8 mouse cellular contexts compared by ENCODE assay signal in the genomic region with DNA sequence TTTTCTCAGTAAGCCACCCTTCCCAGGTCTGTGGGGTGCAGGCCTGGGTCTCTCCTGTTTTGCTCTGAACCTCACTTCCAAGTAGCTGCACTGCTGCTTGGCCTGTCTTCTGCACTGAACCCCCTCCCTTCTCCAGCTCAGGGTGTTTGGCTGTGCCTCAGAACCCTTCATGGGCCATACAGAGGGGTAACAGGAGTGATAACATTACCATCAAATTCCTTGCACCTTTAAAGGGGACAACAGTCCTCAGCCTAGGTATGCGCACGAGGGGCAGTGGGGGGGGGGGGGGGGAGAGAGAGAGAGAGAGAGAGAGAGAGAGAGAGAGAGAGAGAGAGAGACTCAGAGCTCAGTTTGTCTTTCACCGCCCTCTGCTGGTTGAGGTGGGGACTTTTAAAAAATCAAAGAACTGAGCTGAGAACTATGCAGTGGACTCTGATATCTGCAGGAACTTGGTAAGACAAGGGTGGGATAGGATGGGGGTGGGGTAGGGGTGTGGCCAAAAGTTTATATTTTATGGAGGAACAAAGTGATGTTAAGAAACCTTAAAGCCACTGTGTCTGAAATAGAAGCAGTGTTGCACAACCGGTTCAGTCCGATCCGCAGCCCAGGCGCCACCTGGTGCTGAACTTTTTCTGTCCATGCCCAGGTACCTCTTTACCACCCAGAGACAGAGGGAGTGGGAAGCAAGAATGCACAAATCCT.
DNase-seq lines count a peak whose midpoint lies in the region; TF ChIP-seq lines count a peak whose summit lies in the region.

No protein-coding gene starts in this region.

- H3K27ac ChIP-seq in kidney, adult 2 months (ENCODE audit: insufficient read depth, low read depth, low read length) = no peak overlapping the region
- no peak overlapping the region for H3K27ac ChIP-seq in olfactory bulb, adult 2 months (ENCODE audit: insufficient read depth, low read depth, low read length)

- WGBS in kidney, adult 2 months = 16% methylated on average over 7 of the region's 7 CpGs
- 12% methylated on average over 7 of the region's 7 CpGs for WGBS in lung, adult 2 months
- WGBS in olfactory bulb, adult 2 months = 14% methylated on average over 7 of the region's 7 CpGs

- H3K4me1 ChIP-seq in kidney, adult 2 months (ENCODE audit: control insufficient read depth, insufficient read depth, low read length) = no peaks in the 10 kb centered on the region
- no peaks in the 10 kb centered on the region for H3K4me1 ChIP-seq in lung, adult 2 months (ENCODE audit: control insufficient read depth, insufficient read depth, low read length)
- H3K4me1 ChIP-seq in olfactory bulb, adult 2 months (ENCODE audit: control insufficient read depth, insufficient read depth, low read length) = peaks cover 12% of the 10 kb centered on the region

- no peaks in the 10 kb centered on the region for H3K36me3 ChIP-seq in kidney, adult 2 months (ENCODE audit: control insufficient read depth, insufficient read depth, low read length)

- TF ChIP-seq CTCF in kidney, adult 2 months (conservative IDR thresholded peaks at IDR 0.05; ENCODE audit: insufficient read depth, insufficient read length, low read depth, low read length) = peak; percentile 68
- peak; percentile 56 for TF ChIP-seq CTCF in lung, adult 2 months (IDR thresholded peaks at IDR 0.05; ENCODE audit: insufficient read depth, low read length)
- peak; percentile 5; the same call in 1 of the 2 replicates for TF ChIP-seq CTCF in olfactory bulb, adult 2 months (IDR thresholded peaks at IDR 0.05; ENCODE audit: insufficient read depth, low read depth, low read length)

- DNase-seq in urinary bladder, postnatal 36 days (ENCODE audit: low spot score in 2 of 2) = peak; percentile 25
- DNase-seq in urinary bladder, postnatal 4 days (ENCODE audit: low spot score in 2 of 2) = no peak
- DNase-seq in cerebellum, adult 8-10 months = peak; percentile 34
- peak; percentile 72 for DNase-seq in forelimb bud, embryonic 11.5 days (ENCODE audit: low read depth, low spot score)
- DNase-seq in kidney, adult 2 months = peak; percentile 47
- peak; percentile 43 for DNase-seq in lung, adult 2 months
- DNase-seq in frontal cortex, postnatal 14 days (ENCODE audit: low spot score in 2 of 2) = no peak

- no peak overlapping the region for H3K4me3 ChIP-seq in kidney, adult 2 months (ENCODE audit: insufficient read depth, low read depth, low read length)
- H3K4me3 ChIP-seq in lung, adult 2 months (replicated peaks; ENCODE audit: extremely low read depth, low read depth, low read length) = no peak overlapping the region
- H3K4me3 ChIP-seq in olfactory bulb, adult 2 months (ENCODE audit: insufficient read depth, low read depth, low read length) = no peak overlapping the region

- TF ChIP-seq POLR2A in kidney, adult 2 months (IDR thresholded peaks at IDR 0.05; ENCODE audit: low read depth, low read length) = no peak
- TF ChIP-seq POLR2A in lung, adult 2 months (IDR thresholded peaks at IDR 0.05; ENCODE audit: borderline replicate concordance, extremely low read depth, low read depth, low read length) = no peak
- no peak for TF ChIP-seq POLR2A in olfactory bulb, adult 2 months (IDR thresholded peaks at IDR 0.05; ENCODE audit: insufficient read depth, low read depth, low read length)

- no peaks in the 10 kb centered on the region; the same call in 1 of the 2 replicates for H3K27me3 ChIP-seq in kidney, adult 2 months (replicated peaks; ENCODE audit: control insufficient read depth, insufficient read depth, low read length)

Comparison
In these comparisons a context has a peak if more than half of its experiments do, and no peak if none do; other contexts are left out.
1. DNase-seq: peak in urinary bladder, postnatal 36 days (2 of 2), cerebellum, adult 8-10 months (single experiment), forelimb bud, embryonic 11.5 days (single experiment), kidney, adult 2 months (single experiment) and lung, adult 2 months (single experiment); none in urinary bladder, postnatal 4 days (0 of 2) and frontal cortex, postnatal 14 days (0 of 2).
2. CTCF ChIP-seq: peak in every context shown above with its lines; median percentile 68 in kidney, adult 2 months; 56 in lung, adult 2 months; 5 in olfactory bulb, adult 2 months.